Mouse (Mus musculus) MEL (cell line): ENCODE data around the gene Foxn4.
A peak's percentile ranks its signal among the peaks of the same experiment; 100 is the strongest.

Experiments
- CTCF ChIP-seq, 3 experiments: IDR thresholded peaks in 2 of 3; conservative IDR thresholded peaks in 1 of 3; 2 replicates each; pipeline ENCODE4 v1.5.1; 2011 to 2012; ENCODE audit warnings: low read length in 3 of 3, low read depth in 2 of 3, mild to moderate bottlenecking in 2 of 3, improper control_type of control experiment in 1 of 3, inconsistent platforms in 1 of 3, mixed read lengths in 1 of 3, moderate library complexity in 1 of 3; ENCODE audit not compliant: control insufficient read depth in 1 of 3, insufficient read depth in 1 of 3, poor library complexity in 1 of 3, severe bottlenecking in 1 of 3
- ELF1 ChIP-seq: IDR thresholded peaks from 2 replicates; pipeline ENCODE4 v1.6.1; 2014; ENCODE audit warnings: low read depth, mild to moderate bottlenecking, inconsistent platforms, low read length, improper control_type of control experiment, moderate library complexity
- EP300 ChIP-seq, 2 experiments: IDR thresholded peaks; 2 replicates each; pipeline ENCODE4 v1.6.1; 2011; ENCODE audit warnings: improper control_type of control experiment in 2 of 2, low read length in 2 of 2, low read depth in 1 of 2, mild to moderate bottlenecking in 1 of 2
- GATA1 ChIP-seq: IDR thresholded peaks from 2 replicates; pipeline ENCODE4 v1.6.1; 2011; ENCODE audit warnings: low read depth, low read length, improper control_type of control experiment
- MAX ChIP-seq: IDR thresholded peaks from 2 replicates; pipeline ENCODE4 v1.6.1; 2011; ENCODE audit warnings: low read length, improper control_type of control experiment
- POLR2A ChIP-seq, 2 experiments: IDR thresholded peaks; 2 replicates each; pipeline ENCODE4 v1.6.1; 2011 to 2012; ENCODE audit warnings: low read length in 2 of 2, mild to moderate bottlenecking in 2 of 2, control low read depth in 1 of 2, improper control_type of control experiment in 1 of 2, low read depth in 1 of 2, moderate library complexity in 1 of 2; ENCODE audit not compliant: control insufficient read depth in 1 of 2, insufficient read depth in 1 of 2, poor library complexity in 1 of 2
- POLR2AphosphoS2 ChIP-seq: IDR thresholded peaks from 2 replicates; pipeline ENCODE4 v1.6.1; 2011; ENCODE audit warnings: low read length, improper control_type of control experiment
- TCF12 ChIP-seq: IDR thresholded peaks from 2 replicates; pipeline ENCODE4 v1.6.1; 2014; ENCODE audit warnings: low read depth, mild to moderate bottlenecking, inconsistent platforms, low read length, improper control_type of control experiment, moderate library complexity
- UBTF ChIP-seq: IDR thresholded peaks from 2 replicates; pipeline ENCODE4 v1.6.1; 2012; ENCODE audit warnings: low read depth, mild to moderate bottlenecking, inconsistent platforms, low read length, improper control_type of control experiment, moderate library complexity, borderline replicate concordance; ENCODE audit not compliant: insufficient read depth
- USF1 ChIP-seq: IDR thresholded peaks from 2 replicates; pipeline ENCODE4 v1.6.1; 2014; ENCODE audit warnings: low read depth, mild to moderate bottlenecking, inconsistent platforms, low read length, improper control_type of control experiment, moderate library complexity

DNA sequence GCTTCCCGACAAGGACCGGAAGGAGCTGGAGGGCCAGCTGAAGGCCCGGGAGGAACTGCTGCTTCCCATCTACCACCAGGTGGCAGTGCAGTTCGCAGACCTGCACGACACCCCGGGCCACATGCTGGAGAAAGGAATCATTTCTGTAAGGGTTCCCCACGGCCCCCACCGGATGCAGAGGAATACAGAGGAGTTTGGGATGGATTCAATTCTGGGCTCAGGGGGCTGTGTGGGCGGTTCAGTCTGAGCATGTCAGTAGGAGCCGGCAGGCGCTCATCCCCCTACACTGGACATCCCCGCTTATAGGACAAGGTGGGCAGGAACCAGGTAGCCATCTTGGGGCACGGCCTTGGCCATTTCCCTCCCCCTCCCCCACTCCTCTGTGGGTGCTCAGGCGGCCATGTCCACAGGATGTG is 25.4 kb downstream of the Foxn4 start:
- TF ChIP-seq POLR2A (IDR thresholded peaks at IDR 0.05; ENCODE audit: control insufficient read depth in 1 of 2, insufficient read depth in 1 of 2, low read depth in 1 of 2, low read length in 2 of 2, poor library complexity in 1 of 2) (0 out of 4 replicates have a peak, but pooled peaks of 1 of the 2 experiments have one; percentile 6), CTCF (IDR thresholded peaks at IDR 0.05 in 2 of 3, conservative IDR thresholded peaks at IDR 0.05 in 1 of 3; ENCODE audit: control insufficient read depth in 1 of 3, insufficient read depth in 1 of 3, low read depth in 2 of 3, low read length in 3 of 3, poor library complexity in 1 of 3, severe bottlenecking in 1 of 3) (peak; percentile 76 to 96 (median 96)), USF1 (no peak), ELF1 (no peak), EP300 (IDR thresholded peaks at IDR 0.05; ENCODE audit: low read depth in 1 of 2, low read length in 2 of 2) (no peak), GATA1 (no peak), MAX (no peak), TCF12 (no peak), POLR2AphosphoS2 (no peak), UBTF (no peak)
